Mouse (Mus musculus): Measurements from ENCODE around the gene Cep57l1.

GRCm38 (mm10) chr10:41744006-41744405, 65.7 kb downstream of the Cep57l1 start:
- TF ChIP-seq CTCF (IDR thresholded peaks at IDR 0.05) (no peak), EP300 (IDR thresholded peaks at IDR 0.05) (no peak)

All from lung, postnatal 0 days (tissue).